Mouse (Mus musculus) kidney, embryonic 16.5 days (tissue): ENCODE results near the gene Kcnmb4. TPM values are rescaled to one million over a fixed set of nuclear protein-coding genes. Genes with fewer than 3 reads are reported as not detected.

Source experiments
- ATAC-seq: fragments of 200-750 bp; cut with Nextera tagmentation; 2 replicates; pipeline ENCODE4 v1.8.0; 2017; ENCODE audit warnings: moderate TSS enrichment; ENCODE audit not compliant: low FRiP score, low TSS enrichment
- H3K27ac ChIP-seq: fragments of 300-500 bp; sonication (generic); 2 replicates; pipeline ENCODE4 v1.5.1; 2014; ENCODE audit warnings: low read length
- H3K27me3 ChIP-seq: fragments of 300-500 bp; sonication (generic); 2 replicates; pipeline ENCODE4 v1.6.1; 2014; ENCODE audit warnings: low read length, control low read depth, mixed read lengths; ENCODE audit not compliant: insufficient read depth
- H3K36me3 ChIP-seq: fragments of 300-500 bp; sonication (generic); 2 replicates; pipeline ENCODE4 v1.6.1; 2014; ENCODE audit warnings: low read length, control low read depth, mixed read lengths; ENCODE audit not compliant: insufficient read depth
- H3K4me1 ChIP-seq: fragments of 300-500 bp; sonication (generic); 2 replicates; pipeline ENCODE4 v1.6.1; 2014; ENCODE audit warnings: low read length, control low read depth, mixed read lengths; ENCODE audit not compliant: insufficient read depth
- H3K4me2 ChIP-seq: fragments of 300-500 bp; sonication (generic); replicated peaks from 2 replicates; pipeline ENCODE4 v1.6.1; 2014; ENCODE audit warnings: low read depth, low read length
- H3K4me3 ChIP-seq: fragments of 300-500 bp; sonication (generic); 2 replicates; pipeline ENCODE4 v1.5.1; 2014; ENCODE audit warnings: mild to moderate bottlenecking, low read length
- H3K9ac ChIP-seq: fragments of 300-500 bp; sonication (generic); replicated peaks from 2 replicates; pipeline ENCODE4 v1.6.1; 2014; ENCODE audit warnings: low read length
- H3K9me3 ChIP-seq: fragments of 300-500 bp; sonication (generic); 2 replicates; pipeline ENCODE4 v1.6.1; 2016; ENCODE audit warnings: low read length, control low read depth
- WGBS: fragments of 180-500 bp; shearing (Covaris S2); extraction: QIAGEN DNeasy Blood & Tissue Kit; methylation state at CpG from one replicate; pipeline ENCODE4 v1.1.7; 2014; 5-methylcytosine and 5-hydroxymethylcytosine counted together
- polyA plus RNA-seq: library from polyadenylated mRNA; unstranded; fragments of >200 nt; fragmentation: Nextera tagmentation; extraction: Ambion mirVana; gene quantifications from 2 replicates; pipeline ENCODE4 v1.2.1, GENCODE M21; 2015

Kcnmb4 gene
- polyA plus RNA-seq, result 4.2 and 5.1 TPM in 2 replicates

DNA sequence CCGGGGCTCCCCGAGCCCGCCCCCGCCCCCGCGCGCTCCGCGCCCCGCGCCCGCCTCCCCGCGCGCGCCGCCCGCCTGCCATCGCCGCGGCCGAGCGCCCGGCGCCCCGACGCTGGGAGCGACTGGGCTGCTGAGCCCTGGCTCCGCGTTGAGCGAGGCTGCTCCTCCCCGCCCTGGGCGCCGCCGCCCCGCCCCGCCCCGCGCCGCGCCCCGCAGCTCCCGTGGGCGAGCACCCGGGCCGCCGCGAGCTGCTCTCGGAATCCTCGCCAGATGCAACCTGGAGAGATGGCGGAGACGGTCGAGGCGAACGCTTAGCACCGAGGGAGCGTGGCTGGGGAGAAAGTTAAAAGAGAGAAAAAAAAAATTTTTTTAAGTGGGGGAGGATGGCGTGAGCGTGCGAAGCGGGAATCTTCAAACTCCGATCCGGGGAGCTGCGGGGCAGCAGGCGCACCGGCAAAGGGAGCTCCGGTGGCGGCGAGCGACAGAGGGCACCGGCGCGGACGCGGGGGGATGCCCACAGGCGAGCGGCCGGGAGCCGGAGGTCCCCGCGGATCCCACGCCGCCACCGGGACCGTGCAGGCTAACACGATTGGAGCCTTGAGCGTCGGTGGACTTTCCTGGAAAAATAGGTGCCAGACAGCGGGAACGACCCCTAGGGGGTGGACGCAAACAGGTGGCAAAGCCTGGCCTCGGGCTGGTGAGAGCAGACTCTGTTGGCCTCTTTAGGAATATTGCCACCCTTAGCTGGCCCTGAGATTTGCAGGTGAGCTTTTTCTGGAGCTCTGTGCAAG, at the start of gene Kcnmb4:
Gene Kcnmb4 (minus strand): TSS at position 120 of the 791 bp plus-strand sequence.
- H3K4me1 ChIP-seq, result peaks cover 20% of the 10 kb centered on the region; the same call in 1 of the 2 replicates
- under 1% methylated on average over 60 of the region's 92 CpGs for WGBS
- ATAC-seq, result peak; percentile 89
- peaks cover 2% of the 10 kb centered on the region; the same call in 1 of the 2 replicates for H3K9me3 ChIP-seq
- no peak within 1 kb of the TSS for H3K27ac ChIP-seq
- H3K4me3 ChIP-seq, result peak within 1 kb of the TSS; percentile 73
- H3K27me3 ChIP-seq, result 0 out of 2 replicates have a peak, but pooled peaks cover 5% of the 10 kb centered on the region
- peak within 1 kb of the TSS; percentile 65 for H3K9ac ChIP-seq
- H3K4me2 ChIP-seq, result peak within 1 kb of the TSS; percentile 84
- H3K36me3 ChIP-seq, result no peaks in the 10 kb centered on the region

DNA sequence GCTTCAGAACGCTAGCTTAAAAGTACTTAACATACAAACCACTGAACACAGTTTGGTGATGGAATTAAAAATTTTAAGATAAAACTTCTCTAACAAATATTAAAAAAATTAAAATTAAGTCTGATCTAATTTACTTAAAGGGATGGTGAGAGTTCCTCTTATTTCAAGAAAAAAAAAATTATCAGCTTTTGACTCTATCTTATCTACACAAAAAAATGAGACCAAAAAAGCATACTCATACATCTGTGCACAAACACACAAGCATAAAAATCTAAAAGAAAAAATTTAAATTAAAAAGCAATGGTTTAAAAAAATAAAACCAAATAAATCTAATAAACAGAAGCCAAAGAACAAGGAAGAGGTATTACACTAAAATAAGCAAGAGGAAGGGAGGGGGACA, 45.9 kb upstream of the Kcnmb4 start:
- 74% methylated on average over 1 of the region's 1 CpGs for WGBS

DNA sequence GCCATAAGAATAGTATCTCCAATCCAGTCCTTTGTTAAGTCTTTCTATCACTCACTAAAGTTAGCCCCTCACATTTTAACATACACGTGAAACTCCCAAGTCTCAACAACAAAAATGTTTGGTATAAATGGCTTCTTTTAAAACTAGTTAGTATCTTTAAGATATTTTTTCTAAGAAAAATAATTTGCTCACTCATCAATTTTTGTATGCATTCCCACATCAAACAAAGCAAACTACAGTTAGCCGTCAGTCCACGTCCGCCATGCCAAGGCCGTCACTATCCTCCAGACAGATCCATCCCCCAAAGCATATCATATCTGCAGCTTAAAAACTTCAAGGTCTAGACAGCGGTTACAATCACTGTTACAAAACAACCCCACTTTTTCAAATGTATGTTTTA, 41.9 kb upstream of the Kcnmb4 start:
- WGBS, result 93% methylated on average over 6 of the region's 6 CpGs
- Histone ChIP-seq H3K4me2 (no peak overlapping the region), H3K36me3 (no peaks in the 10 kb centered on the region), H3K9me3 (no peaks in the 10 kb centered on the region), H3K4me1 (no peaks in the 10 kb centered on the region; the same call in 1 of the 2 replicates), H3K27ac (no peak overlapping the region), H3K27me3 (no peaks in the 10 kb centered on the region), H3K4me3 (no peak overlapping the region), H3K9ac (no peak overlapping the region)
- ATAC-seq, result no peak

More for the DNA sequence above, 45.9 kb upstream of the Kcnmb4 start:
- H3K4me3 ChIP-seq, result no peak overlapping the region
- no peaks in the 10 kb centered on the region for H3K36me3 ChIP-seq
- no peak overlapping the region for H3K27ac ChIP-seq
- no peak overlapping the region for H3K4me2 ChIP-seq
- H3K9ac ChIP-seq, result no peak overlapping the region
- H3K9me3 ChIP-seq, result no peaks in the 10 kb centered on the region
- no peak for ATAC-seq
- no peaks in the 10 kb centered on the region for H3K27me3 ChIP-seq
- no peaks in the 10 kb centered on the region; the same call in 1 of the 2 replicates for H3K4me1 ChIP-seq

DNA sequence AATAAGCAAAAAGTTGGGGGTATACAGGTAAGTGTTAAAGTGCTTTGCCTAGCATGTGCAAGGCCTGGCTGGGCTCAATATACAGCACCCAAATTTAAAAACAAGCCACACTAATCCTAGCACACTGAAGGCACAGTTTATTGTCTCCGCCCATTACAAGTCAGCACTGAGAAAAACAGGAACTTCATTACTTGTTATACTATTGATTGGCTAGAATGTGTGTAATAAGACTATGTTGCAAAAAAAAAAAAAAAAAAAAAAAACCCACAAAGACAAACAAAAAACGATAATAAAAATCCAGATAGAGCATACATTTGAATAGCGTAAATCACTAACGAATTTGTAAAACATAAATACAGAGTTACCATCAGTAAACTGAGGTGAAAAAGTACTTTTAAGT, 41.5 kb upstream of the Kcnmb4 start:
- Histone ChIP-seq H3K4me2 (no peak overlapping the region), H3K9me3 (no peaks in the 10 kb centered on the region), H3K9ac (no peak overlapping the region), H3K27ac (no peak overlapping the region), H3K4me1 (no peaks in the 10 kb centered on the region; the same call in 1 of the 2 replicates), H3K27me3 (no peaks in the 10 kb centered on the region), H3K36me3 (no peaks in the 10 kb centered on the region), H3K4me3 (no peak overlapping the region)
- ATAC-seq, result no peak
- 92% methylated on average over 4 of the region's 4 CpGs for WGBS

DNA sequence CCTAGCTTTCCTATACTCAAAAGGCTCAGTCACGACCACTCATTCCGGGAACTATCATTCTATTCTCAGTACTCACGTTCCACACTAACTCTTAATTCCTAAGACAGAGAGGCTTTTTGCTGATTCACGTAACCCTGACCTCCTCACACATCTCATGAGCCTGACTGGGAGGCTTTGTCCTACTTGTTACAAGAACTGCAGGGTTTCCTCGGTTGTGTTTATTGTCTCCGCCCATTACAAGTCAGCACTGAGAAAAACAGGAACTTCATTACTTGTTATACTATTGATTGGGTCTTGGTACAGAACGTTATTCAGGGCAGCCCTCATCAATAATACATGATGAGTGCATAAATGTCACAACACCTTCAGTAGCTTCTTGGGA, 39.6 kb upstream of the Kcnmb4 start:
- Histone ChIP-seq H3K9ac (no peak overlapping the region), H3K27me3 (no peaks in the 10 kb centered on the region), H3K4me3 (no peak overlapping the region), H3K9me3 (no peaks in the 10 kb centered on the region), H3K4me1 (no peaks in the 10 kb centered on the region), H3K36me3 (no peaks in the 10 kb centered on the region), H3K27ac (no peak overlapping the region), H3K4me2 (no peak overlapping the region)
- ATAC-seq, result no peak
- WGBS, result 82% methylated on average over 7 of the region's 7 CpGs

DNA sequence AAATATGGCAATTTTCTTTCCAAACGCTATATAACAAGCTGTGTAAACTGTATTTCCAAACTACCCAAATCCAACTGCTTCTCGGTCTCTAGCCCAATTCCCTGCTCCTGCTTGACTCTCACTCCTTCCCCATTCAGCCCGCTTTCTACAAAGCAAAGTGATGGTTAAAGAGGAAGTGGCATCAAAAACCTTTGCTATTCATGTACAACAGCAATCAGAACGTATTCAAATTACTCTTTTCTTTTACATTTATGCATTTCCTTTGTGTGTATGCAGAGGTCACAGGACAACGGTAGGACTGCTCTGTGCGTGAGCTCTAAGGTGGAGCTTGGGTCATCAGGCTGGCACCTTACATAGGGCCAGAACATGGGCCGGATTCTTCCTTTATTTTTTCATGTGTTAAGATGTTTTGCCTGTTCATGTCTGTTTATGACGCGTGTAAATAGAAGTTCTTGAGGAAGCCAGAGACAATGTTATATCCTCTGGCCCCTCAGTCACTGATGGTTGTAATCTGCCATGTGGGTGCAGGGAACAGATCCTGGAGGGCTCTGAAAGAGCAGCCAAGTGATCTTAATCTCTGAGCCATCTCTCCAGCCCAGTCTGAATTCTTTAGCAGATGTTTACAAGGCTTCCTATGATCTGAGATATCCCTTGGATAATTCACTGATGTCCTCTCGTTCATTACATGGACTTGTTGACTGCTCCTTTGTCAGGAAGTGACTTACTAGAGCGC, 39.0 kb upstream of the Kcnmb4 start:
- Histone ChIP-seq H3K9me3 (no peaks in the 10 kb centered on the region), H3K9ac (no peak overlapping the region), H3K4me2 (no peak overlapping the region), H3K4me1 (no peaks in the 10 kb centered on the region), H3K27me3 (no peaks in the 10 kb centered on the region), H3K36me3 (no peaks in the 10 kb centered on the region), H3K27ac (no peak overlapping the region), H3K4me3 (no peak overlapping the region)
- ATAC-seq, result no peak
- 90% methylated on average over 11 of the region's 11 CpGs for WGBS

DNA sequence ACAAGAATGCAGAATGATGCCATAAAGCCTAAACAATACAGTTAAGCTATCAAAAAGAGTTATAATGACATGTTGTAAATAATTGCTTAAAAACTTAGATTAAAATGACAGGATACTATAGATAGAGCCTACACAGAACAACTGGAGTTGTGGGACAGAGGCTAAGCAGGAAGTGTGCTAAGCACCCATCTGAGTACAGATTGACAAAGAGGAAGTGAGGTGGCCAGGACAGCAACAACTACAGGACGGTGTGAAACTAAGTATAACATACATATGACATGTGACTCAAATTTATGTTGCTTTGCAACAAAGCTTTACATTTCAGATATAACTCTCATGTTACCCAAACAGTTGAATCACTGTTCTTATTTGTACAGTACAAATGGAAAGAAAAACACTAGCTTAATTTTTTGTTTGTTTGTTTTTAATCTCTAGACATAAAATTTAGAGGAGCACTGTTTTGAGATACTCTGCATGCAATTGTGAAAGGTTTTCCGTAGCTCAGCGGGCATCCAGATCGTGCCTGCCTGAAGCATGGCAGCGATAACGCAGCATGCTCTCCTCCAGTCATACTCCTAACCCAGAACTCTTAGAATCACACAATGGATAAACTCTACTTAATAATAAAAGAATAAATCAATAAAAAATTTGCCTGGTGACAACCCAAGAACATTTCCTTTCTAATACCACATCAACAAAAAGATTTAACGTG, 31.8 kb upstream of the Kcnmb4 start:
- no peak overlapping the region for H3K4me3 ChIP-seq
- no peaks in the 10 kb centered on the region for H3K4me1 ChIP-seq
- no peaks in the 10 kb centered on the region for H3K9me3 ChIP-seq
- peaks cover 4% of the 10 kb centered on the region; the same call in 1 of the 2 replicates for H3K36me3 ChIP-seq
- no peak overlapping the region for H3K9ac ChIP-seq
- no peak overlapping the region for H3K27ac ChIP-seq
- WGBS, result 87% methylated on average over 7 of the region's 7 CpGs
- H3K4me2 ChIP-seq, result no peak overlapping the region
- ATAC-seq, result no peak
- H3K27me3 ChIP-seq, result no peaks in the 10 kb centered on the region

DNA sequence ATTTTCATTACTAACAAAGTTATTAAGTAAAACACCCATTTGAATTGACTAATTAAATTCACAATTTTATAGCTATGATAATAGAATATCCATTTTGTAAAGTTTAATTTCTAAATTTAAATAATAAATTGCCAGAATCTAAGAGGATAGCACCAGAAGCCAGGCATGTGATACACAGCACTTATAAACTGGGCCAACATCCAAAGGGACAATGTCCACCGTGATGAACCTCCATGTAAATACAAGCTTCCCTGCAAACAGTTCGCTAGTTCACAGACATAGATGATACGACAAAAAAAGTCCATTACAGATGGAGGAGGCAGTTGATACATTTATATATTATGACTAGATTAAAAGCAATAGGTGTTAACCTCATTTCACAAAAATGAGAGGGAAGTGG, 19.1 kb upstream of the Kcnmb4 start:
- Histone ChIP-seq H3K4me1 (no peaks in the 10 kb centered on the region), H3K36me3 (peaks cover 27% of the 10 kb centered on the region), H3K4me3 (no peak overlapping the region), H3K27ac (no peak overlapping the region), H3K27me3 (no peaks in the 10 kb centered on the region), H3K9me3 (no peaks in the 10 kb centered on the region), H3K9ac (no peak overlapping the region), H3K4me2 (no peak overlapping the region)
- ATAC-seq, result no peak
- WGBS, result 93% methylated on average over 3 of the region's 3 CpGs

DNA sequence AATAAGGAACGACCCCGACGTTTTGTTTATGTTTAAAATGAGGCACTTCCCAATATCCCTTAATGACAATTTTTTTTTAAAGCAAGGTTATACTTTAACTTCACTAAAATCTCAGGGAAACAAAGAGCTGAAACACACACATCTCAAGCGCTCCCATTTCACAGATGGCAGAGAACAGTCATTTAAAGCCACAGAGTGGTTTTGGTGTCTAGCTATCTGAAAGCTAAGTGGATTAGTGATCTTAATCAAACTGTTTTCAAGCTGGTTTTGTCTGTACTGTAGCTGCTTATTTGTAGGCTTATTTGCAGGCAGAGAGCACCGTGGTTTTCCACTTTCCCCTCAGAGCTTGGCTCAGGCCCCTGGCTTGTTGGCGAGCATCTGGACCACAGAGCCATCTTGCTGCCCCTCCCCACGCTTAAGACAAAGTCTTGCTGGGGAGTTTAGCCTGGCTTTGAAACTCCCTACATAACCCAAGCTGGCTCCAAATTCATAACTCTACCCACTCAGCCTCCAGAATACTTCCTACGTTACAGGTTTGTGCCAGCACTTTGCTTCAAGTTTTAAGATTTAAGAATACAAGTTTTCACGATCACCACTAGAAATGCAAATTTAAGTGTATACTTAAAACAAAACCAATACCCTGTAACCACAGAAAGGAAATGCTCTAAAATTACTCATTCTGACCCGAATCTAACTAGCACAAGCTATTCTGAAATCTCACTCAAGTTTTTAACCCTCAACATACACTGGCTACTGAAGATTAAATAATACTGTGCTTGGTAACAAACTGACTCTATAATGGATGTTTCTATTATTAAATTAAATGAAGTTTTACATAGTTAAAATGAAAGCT, 13.4 kb upstream of the Kcnmb4 start:
- no peaks in the 10 kb centered on the region for H3K27me3 ChIP-seq
- H3K4me2 ChIP-seq, result no peak overlapping the region
- H3K9me3 ChIP-seq, result no peaks in the 10 kb centered on the region
- H3K36me3 ChIP-seq, result peaks cover 32% of the 10 kb centered on the region
- no peak for ATAC-seq
- H3K4me3 ChIP-seq, result no peak overlapping the region
- H3K27ac ChIP-seq, result no peak overlapping the region
- no peak overlapping the region for H3K9ac ChIP-seq
- 89% methylated on average over 10 of the region's 10 CpGs for WGBS
- H3K4me1 ChIP-seq, result no peaks in the 10 kb centered on the region
